Mouse (Mus musculus): ENCODE measurements at regions not wholly inside any gene's neighbourhood (a gene's known extent, or its start where the extent isn't known, plus 50 kb on each side); places are given as distances from the start of the nearest gene placed in this dataset.

- H3K27me3 ChIP-seq, result no peaks in the 10 kb centered on the region
- no peaks in the 10 kb centered on the region for H3K9me3 ChIP-seq
- H3K4me2 ChIP-seq (replicated peaks), result no peak overlapping the region
- H3K27ac ChIP-seq (replicated peaks), result no peak overlapping the region
- no peaks in the 10 kb centered on the region for H3K36me3 ChIP-seq
- no peaks in the 10 kb centered on the region for H3K4me1 ChIP-seq
- no peak overlapping the region for H3K4me3 ChIP-seq
- ATAC-seq (replicated peaks), result no peak
- 75% methylated on average over 2 of the region's 2 CpGs for WGBS
- H3K9ac ChIP-seq (replicated peaks), result no peak overlapping the region
Observed at GRCm38 (mm10) chr14:45943581-45943980, 285.6 kb upstream of the Ddhd1 start.

GRCm38 (mm10) chr14:45944101-45944500 is 286.2 kb upstream of the Ddhd1 start:
- no peak for ATAC-seq (replicated peaks)

GRCm38 (mm10) chr14:45944506-45944905 is 286.6 kb upstream of the Ddhd1 start:
- no peak overlapping the region for H3K4me3 ChIP-seq
- H3K9ac ChIP-seq (replicated peaks), result no peak overlapping the region
- WGBS, result 39% methylated on average over 8 of the region's 8 CpGs
- H3K4me2 ChIP-seq (replicated peaks), result no peak overlapping the region
- H3K9me3 ChIP-seq, result no peaks in the 10 kb centered on the region
- ATAC-seq (replicated peaks), result no peak
- H3K36me3 ChIP-seq, result no peaks in the 10 kb centered on the region
- H3K27ac ChIP-seq (replicated peaks), result no peak overlapping the region
- H3K27me3 ChIP-seq, result no peaks in the 10 kb centered on the region
- H3K4me1 ChIP-seq, result no peaks in the 10 kb centered on the region

More at GRCm38 (mm10) chr14:45944101-45944500, 286.2 kb upstream of the Ddhd1 start:
- no peaks in the 10 kb centered on the region for H3K27me3 ChIP-seq
- no peak overlapping the region for H3K4me3 ChIP-seq
- H3K36me3 ChIP-seq, result no peaks in the 10 kb centered on the region
- WGBS, result 76% methylated on average over 5 of the region's 5 CpGs
- H3K9ac ChIP-seq (replicated peaks), result no peak overlapping the region
- no peak overlapping the region for H3K27ac ChIP-seq (replicated peaks)
- no peaks in the 10 kb centered on the region for H3K4me1 ChIP-seq
- H3K4me2 ChIP-seq (replicated peaks), result no peak overlapping the region
- H3K9me3 ChIP-seq, result no peaks in the 10 kb centered on the region

GRCm38 (mm10) chr14:45956624-45957023 is 298.7 kb upstream of the Ddhd1 start:
- no peaks in the 10 kb centered on the region for H3K27me3 ChIP-seq
- no peaks in the 10 kb centered on the region for H3K36me3 ChIP-seq
- no peak overlapping the region for H3K9ac ChIP-seq (replicated peaks)
- ATAC-seq (replicated peaks), result no peak
- WGBS, result 90% methylated on average over 8 of the region's 8 CpGs
- no peak overlapping the region for H3K4me3 ChIP-seq
- H3K9me3 ChIP-seq, result no peaks in the 10 kb centered on the region
- no peaks in the 10 kb centered on the region for H3K4me1 ChIP-seq
- H3K27ac ChIP-seq (replicated peaks), result no peak overlapping the region
- no peak overlapping the region for H3K4me2 ChIP-seq (replicated peaks)

- Histone ChIP-seq H3K9ac (replicated peaks) (no peak overlapping the region), H3K4me1 (no peaks in the 10 kb centered on the region), H3K9me3 (no peaks in the 10 kb centered on the region), H3K27ac (replicated peaks) (no peak overlapping the region), H3K4me3 (no peak overlapping the region), H3K4me2 (replicated peaks) (no peak overlapping the region), H3K36me3 (no peaks in the 10 kb centered on the region), H3K27me3 (no peaks in the 10 kb centered on the region)
- 91% methylated on average over 4 of the region's 4 CpGs for WGBS
- ATAC-seq (replicated peaks), result no peak
Observed at GRCm38 (mm10) chr14:45962474-45962873, 304.5 kb upstream of the Ddhd1 start.

GRCm38 (mm10) chr14:45964043-45964442 is 306.1 kb upstream of the Ddhd1 start:
- Histone ChIP-seq H3K4me1 (no peaks in the 10 kb centered on the region), H3K27ac (replicated peaks) (no peak overlapping the region), H3K4me3 (no peak overlapping the region), H3K27me3 (no peaks in the 10 kb centered on the region), H3K4me2 (replicated peaks) (no peak overlapping the region), H3K36me3 (no peaks in the 10 kb centered on the region), H3K9me3 (no peaks in the 10 kb centered on the region), H3K9ac (replicated peaks) (no peak overlapping the region)
- ATAC-seq (replicated peaks), result no peak
- WGBS, result 82% methylated on average over 7 of the region's 7 CpGs

- no peak for ATAC-seq (replicated peaks)
- Histone ChIP-seq H3K4me2 (replicated peaks) (no peak overlapping the region), H3K27ac (replicated peaks) (no peak overlapping the region), H3K4me3 (no peak overlapping the region), H3K9me3 (no peaks in the 10 kb centered on the region), H3K36me3 (no peaks in the 10 kb centered on the region), H3K9ac (replicated peaks) (no peak overlapping the region), H3K27me3 (no peaks in the 10 kb centered on the region), H3K4me1 (no peaks in the 10 kb centered on the region)
- 80% methylated on average over 7 of the region's 7 CpGs for WGBS
Observed at GRCm38 (mm10) chr14:45983206-45983857, 325.4 kb upstream of the Ddhd1 start.

- Histone ChIP-seq H3K4me3 (no peak overlapping the region), H3K4me2 (replicated peaks) (no peak overlapping the region), H3K4me1 (no peaks in the 10 kb centered on the region), H3K27ac (replicated peaks) (no peak overlapping the region), H3K9me3 (no peaks in the 10 kb centered on the region), H3K9ac (replicated peaks) (no peak overlapping the region), H3K36me3 (no peaks in the 10 kb centered on the region), H3K27me3 (no peaks in the 10 kb centered on the region)
- WGBS, result 86% methylated on average over 20 of the region's 20 CpGs
- ATAC-seq (replicated peaks), result no peak
Observed at GRCm38 (mm10) chr14:45984135-45984892, 326.4 kb upstream of the Ddhd1 start.

- ATAC-seq (replicated peaks), result no peak
- Histone ChIP-seq H3K27ac (replicated peaks) (no peak overlapping the region), H3K27me3 (no peaks in the 10 kb centered on the region), H3K36me3 (no peaks in the 10 kb centered on the region), H3K9ac (replicated peaks) (no peak overlapping the region), H3K4me1 (no peaks in the 10 kb centered on the region), H3K4me3 (no peak overlapping the region), H3K4me2 (replicated peaks) (no peak overlapping the region), H3K9me3 (no peaks in the 10 kb centered on the region)
- WGBS, result 82% methylated on average over 17 of the region's 17 CpGs
Observed at GRCm38 (mm10) chr14:45992041-45992869, 334.3 kb upstream of the Ddhd1 start.

GRCm38 (mm10) chr14:45992870-45993135 is 334.9 kb upstream of the Ddhd1 start:
- no peak overlapping the region for H3K9ac ChIP-seq (replicated peaks)
- no peaks in the 10 kb centered on the region for H3K27me3 ChIP-seq
- no peaks in the 10 kb centered on the region for H3K36me3 ChIP-seq
- WGBS, result 82% methylated on average over 4 of the region's 4 CpGs
- no peak overlapping the region for H3K27ac ChIP-seq (replicated peaks)
- H3K4me1 ChIP-seq, result no peaks in the 10 kb centered on the region
- H3K9me3 ChIP-seq, result no peaks in the 10 kb centered on the region
- no peak overlapping the region for H3K4me2 ChIP-seq (replicated peaks)
- no peak overlapping the region for H3K4me3 ChIP-seq
- ATAC-seq (replicated peaks), result no peak

- Histone ChIP-seq H3K4me2 (replicated peaks) (no peak overlapping the region), H3K4me1 (no peaks in the 10 kb centered on the region), H3K27ac (replicated peaks) (no peak overlapping the region), H3K27me3 (no peaks in the 10 kb centered on the region), H3K9ac (replicated peaks) (no peak overlapping the region), H3K4me3 (no peak overlapping the region), H3K36me3 (no peaks in the 10 kb centered on the region), H3K9me3 (no peaks in the 10 kb centered on the region)
- WGBS, result 10% methylated on average over 3 of the region's 3 CpGs
- ATAC-seq (replicated peaks), result no peak
Observed at GRCm38 (mm10) chr14:45993669-45994068, 335.7 kb upstream of the Ddhd1 start.

- no peak overlapping the region for H3K27ac ChIP-seq (replicated peaks)
- H3K4me3 ChIP-seq, result no peak overlapping the region
- H3K4me1 ChIP-seq, result no peaks in the 10 kb centered on the region
- 66% methylated on average over 5 of the region's 5 CpGs for WGBS
- no peaks in the 10 kb centered on the region for H3K27me3 ChIP-seq
- no peaks in the 10 kb centered on the region for H3K36me3 ChIP-seq
- no peaks in the 10 kb centered on the region for H3K9me3 ChIP-seq
- H3K4me2 ChIP-seq (replicated peaks), result no peak overlapping the region
- H3K9ac ChIP-seq (replicated peaks), result no peak overlapping the region
- no peak for ATAC-seq (replicated peaks)
Observed at GRCm38 (mm10) chr14:45996760-45997159, 338.8 kb upstream of the Ddhd1 start.
